Mouse (Mus musculus) cortical plate, adult 2 months (tissue): ENCODE results near the gene 4930539E08Rik.

ENCODE experiments used
- CTCF ChIP-seq: fragments of 200-500 bp; IDR thresholded peaks from 2 replicates; pipeline ENCODE4 v1.5.1; 2011; ENCODE audit warnings: mild to moderate bottlenecking, control low read depth, low read length; ENCODE audit not compliant: insufficient read depth; ENCODE audit errors: extremely low read depth
- POLR2A ChIP-seq: fragments of 200-500 bp; IDR thresholded peaks from 2 replicates; pipeline ENCODE4 v1.6.1; 2011; ENCODE audit warnings: mild to moderate bottlenecking, low read length, control low read depth; ENCODE audit not compliant: insufficient read depth; ENCODE audit errors: extremely low read depth

DNA sequence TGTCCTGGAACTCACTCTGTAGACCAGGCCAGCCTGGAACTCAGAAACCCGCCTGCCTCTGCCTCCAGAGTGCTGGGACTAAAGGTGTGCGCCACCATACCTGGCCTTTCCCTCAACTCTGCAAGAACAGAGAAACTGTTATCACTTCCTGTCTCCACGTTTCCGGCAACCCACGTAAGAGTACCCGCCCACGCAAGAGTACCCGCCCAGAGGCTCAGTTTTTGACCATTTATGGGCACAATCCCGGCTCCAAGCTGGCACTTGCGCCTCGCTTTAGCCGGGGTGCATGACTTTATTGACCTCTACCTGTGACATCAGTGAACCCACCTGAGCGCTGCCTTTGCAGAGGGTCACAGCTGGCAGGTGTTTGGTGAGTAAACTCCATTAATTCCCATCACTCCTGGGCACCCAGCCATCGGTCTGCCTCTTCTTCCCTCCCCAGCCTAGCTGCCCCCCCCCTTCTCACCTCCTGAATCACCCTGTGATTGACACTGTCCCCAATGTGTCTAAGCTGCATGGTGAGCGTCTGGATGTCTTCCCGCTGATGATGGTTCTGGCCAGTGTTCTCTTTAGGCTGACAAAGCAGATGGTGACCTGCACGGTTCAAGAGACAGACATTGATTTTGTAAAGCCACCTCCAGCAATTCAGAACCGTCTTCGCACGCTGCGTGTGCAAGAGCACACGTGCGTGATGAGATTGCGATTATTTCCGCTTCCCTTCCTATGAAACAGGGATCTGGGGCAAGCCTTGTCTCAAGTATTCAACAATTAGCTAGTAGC, 25.8 kb upstream of the 4930539E08Rik start:
- TF ChIP-seq CTCF: no peak
- TF ChIP-seq POLR2A: no peak
